Mouse (Mus musculus) common myeloid progenitor, adult 5-6 weeks (primary cell): ENCODE results near the gene Padi3. TPM values are rescaled to one million over a fixed set of nuclear protein-coding genes. Genes with fewer than 3 reads are reported as not detected.

Source experiments
- ATAC-seq: replicated peaks from 2 replicates; pipeline ENCODE4 v1.8.0; 2016; ENCODE audit warnings: low read depth, mild to moderate bottlenecking, moderate TSS enrichment, inconsistent platforms; ENCODE audit not compliant: poor library complexity, severe bottlenecking
- total RNA-seq: library from RNA; stranded (forward); fragments of 200-1000, 187-1606 nt; gene quantifications from 2 replicates; pipeline ENCODE4 v1.2.3, GENCODE M21; 2017

Gene Padi3
- total RNA-seq, 1 experiment from 2014 or later, result 0.32 TPM

GRCm38 (mm10) chr4:140821988-140822387 lies 11.5 kb upstream of the Padi3 start:
- 0 out of 2 replicates have a peak, but pooled peaks have one; percentile 34 for ATAC-seq

GRCm38 (mm10) chr4:140817413-140817812 lies 7.0 kb upstream of the Padi3 start:
- ATAC-seq, result no peak

GRCm38 (mm10) chr4:140815996-140816917 lies 5.8 kb upstream of the Padi3 start:
- peak; percentile 72 for ATAC-seq

GRCm38 (mm10) chr4:140815496-140815895 lies 5.0 kb upstream of the Padi3 start:
- no peak for ATAC-seq

- peak; percentile 31; the same call in 1 of the 2 replicates for ATAC-seq
Observed at GRCm38 (mm10) chr4:140814241-140815225, 4.1 kb upstream of the Padi3 start.

- ATAC-seq, result no peak
Observed at GRCm38 (mm10) chr4:140813358-140814185, 3.1 kb upstream of the Padi3 start.

GRCm38 (mm10) chr4:140812609-140813008 lies 2.2 kb upstream of the Padi3 start:
- no peak for ATAC-seq

- no peak for ATAC-seq
Observed at GRCm38 (mm10) chr4:140812191-140812590, 1.7 kb upstream of the Padi3 start.

- ATAC-seq, result no peak
Observed at GRCm38 (mm10) chr4:140809118-140809517, 1.3 kb downstream of the Padi3 start.

GRCm38 (mm10) chr4:140804601-140805000 lies 5.8 kb downstream of the Padi3 start:
- ATAC-seq, result no peak

GRCm38 (mm10) chr4:140801364-140801763 lies 9.1 kb downstream of the Padi3 start:
- no peak for ATAC-seq

- ATAC-seq, result no peak
Observed at GRCm38 (mm10) chr4:140796786-140797185, 13.7 kb downstream of the Padi3 start.

- ATAC-seq, result no peak
Observed at GRCm38 (mm10) chr4:140794678-140795077, 15.8 kb downstream of the Padi3 start.

GRCm38 (mm10) chr4:140793795-140794194 lies 16.7 kb downstream of the Padi3 start:
- ATAC-seq, result no peak

- no peak for ATAC-seq
Observed at GRCm38 (mm10) chr4:140792584-140792983, 17.9 kb downstream of the Padi3 start.

GRCm38 (mm10) chr4:140791071-140791470 lies 19.4 kb downstream of the Padi3 start:
- ATAC-seq, result no peak

GRCm38 (mm10) chr4:140789983-140790382 lies 20.5 kb downstream of the Padi3 start:
- ATAC-seq, result no peak

GRCm38 (mm10) chr4:140788983-140789382 lies 21.5 kb downstream of the Padi3 start:
- peak; percentile 57 for ATAC-seq

GRCm38 (mm10) chr4:140788264-140788663 lies 22.2 kb downstream of the Padi3 start:
- ATAC-seq, result no peak

- peak; percentile 82 for ATAC-seq
Observed at GRCm38 (mm10) chr4:140787414-140787813, 23.0 kb downstream of the Padi3 start.
